Mouse (Mus musculus): ENCODE data around the gene Syne3. TPM values are rescaled to one million over a fixed set of nuclear protein-coding genes. Genes with fewer than 3 reads are reported as not detected.
A peak's percentile ranks its signal among the peaks of the same experiment; 100 is the strongest.

The Syne3 gene
- 1 to 10 TPM; 1.1 to 1.4 TPM for total RNA-seq (2021)
- long read RNA-seq, experiment 1 = 0 reads
- long read RNA-seq, experiment 2 = 0 reads

- intact Hi-C loops (cut with DNase I) = loop anchor here (5.0 kb wide), 1 partner anchor 47 kb away; no protein-coding TSS in a partner anchor
- peak; percentile 26 to 61 for DNase-seq (ENCODE audit: low spot score in 2 of 2)
Observed at GRCm38 (mm10) chr12:105009370-105010212, at the start of gene Syne3. Syne3 (minus strand) TSS chr12:105009809.

- DNase-seq (ENCODE audit: low spot score in 2 of 2) = no peak
- intact Hi-C loops (cut with DNase I) = loop anchor here (10.0 kb wide), 1 partner anchor 539 kb away; no protein-coding TSS in a partner anchor
Observed at GRCm38 (mm10) chr12:105055308-105055707, 45.7 kb upstream of the Syne3 start.

GRCm38 (mm10) chr12:105054041-105054440, 44.4 kb upstream of the Syne3 start:
- intact Hi-C loops (cut with DNase I) = loop anchor here (5.0 to 10.0 kb wide), 2 partner anchors 48 to 541 kb away; no protein-coding TSS in a partner anchor
- no peak for DNase-seq (ENCODE audit: low spot score in 2 of 2)

- DNase-seq (ENCODE audit: low spot score in 2 of 2) = peak; percentile 77
- intact Hi-C loops (cut with DNase I) = loop anchor here (1.0 to 10.0 kb wide), 3 partner anchors 51 to 544 kb away; no protein-coding TSS in a partner anchor
Observed at GRCm38 (mm10) chr12:105050898-105051297, 41.3 kb upstream of the Syne3 start.

GRCm38 (mm10) chr12:105049813-105050212, 40.2 kb upstream of the Syne3 start:
- intact Hi-C loops (cut with DNase I) = loop anchor here (5.0 to 10.0 kb wide), 2 partner anchors 52 to 545 kb away; no protein-coding TSS in a partner anchor
- no peak for DNase-seq (ENCODE audit: low spot score in 2 of 2)

- intact Hi-C loops (cut with DNase I) = no loop called here
- no peak for DNase-seq (ENCODE audit: low spot score in 2 of 2)
Observed at GRCm38 (mm10) chr12:105048301-105048863, 38.8 kb upstream of the Syne3 start.

GRCm38 (mm10) chr12:105044775-105045174, 35.2 kb upstream of the Syne3 start:
- intact Hi-C loops (cut with DNase I) = no loop called here
- DNase-seq (ENCODE audit: low spot score in 2 of 2) = no peak

GRCm38 (mm10) chr12:105043081-105043480, 33.5 kb upstream of the Syne3 start:
- intact Hi-C loops (cut with DNase I) = no loop called here
- DNase-seq (ENCODE audit: low spot score in 2 of 2) = no peak

GRCm38 (mm10) chr12:105040950-105041349, 31.3 kb upstream of the Syne3 start:
- DNase-seq (ENCODE audit: low spot score in 2 of 2) = no peak
- intact Hi-C loops (cut with DNase I) = no loop called here

GRCm38 (mm10) chr12:105039578-105040289, 30.1 kb upstream of the Syne3 start:
- no peak for DNase-seq (ENCODE audit: low spot score in 2 of 2)
- intact Hi-C loops (cut with DNase I) = no loop called here

- intact Hi-C loops (cut with DNase I) = no loop called here
- no peak for DNase-seq (ENCODE audit: low spot score in 2 of 2)
Observed at GRCm38 (mm10) chr12:105038918-105039317, 29.3 kb upstream of the Syne3 start.

- DNase-seq (ENCODE audit: low spot score in 2 of 2) = no peak
- intact Hi-C loops (cut with DNase I) = no loop called here
Observed at GRCm38 (mm10) chr12:105038211-105038610, 28.6 kb upstream of the Syne3 start.

- intact Hi-C loops (cut with DNase I) = no loop called here
- no peak for DNase-seq (ENCODE audit: low spot score in 2 of 2)
Observed at GRCm38 (mm10) chr12:105034130-105034769, 24.6 kb upstream of the Syne3 start.

- intact Hi-C loops (cut with DNase I) = no loop called here
- no peak for DNase-seq (ENCODE audit: low spot score in 2 of 2)
Observed at GRCm38 (mm10) chr12:105032832-105033775, 23.5 kb upstream of the Syne3 start.

GRCm38 (mm10) chr12:105032147-105032831, 22.7 kb upstream of the Syne3 start, which contains the start of gene Glrx5:
Glrx5 (plus strand) TSS chr12:105032688.
- intact Hi-C loops (cut with DNase I) = no loop called here
- peak; percentile 100 for DNase-seq (ENCODE audit: low spot score in 2 of 2)

GRCm38 (mm10) chr12:105031081-105032058, 21.8 kb upstream of the Syne3 start:
- no peak for DNase-seq (ENCODE audit: low spot score in 2 of 2)
- intact Hi-C loops (cut with DNase I) = no loop called here
